Mouse (Mus musculus): ENCODE measurements at regions not wholly inside any gene's neighbourhood (a gene's known extent, or its start where the extent isn't known, plus 50 kb on each side); places are given as distances from the start of the nearest gene placed in this dataset.

DNA sequence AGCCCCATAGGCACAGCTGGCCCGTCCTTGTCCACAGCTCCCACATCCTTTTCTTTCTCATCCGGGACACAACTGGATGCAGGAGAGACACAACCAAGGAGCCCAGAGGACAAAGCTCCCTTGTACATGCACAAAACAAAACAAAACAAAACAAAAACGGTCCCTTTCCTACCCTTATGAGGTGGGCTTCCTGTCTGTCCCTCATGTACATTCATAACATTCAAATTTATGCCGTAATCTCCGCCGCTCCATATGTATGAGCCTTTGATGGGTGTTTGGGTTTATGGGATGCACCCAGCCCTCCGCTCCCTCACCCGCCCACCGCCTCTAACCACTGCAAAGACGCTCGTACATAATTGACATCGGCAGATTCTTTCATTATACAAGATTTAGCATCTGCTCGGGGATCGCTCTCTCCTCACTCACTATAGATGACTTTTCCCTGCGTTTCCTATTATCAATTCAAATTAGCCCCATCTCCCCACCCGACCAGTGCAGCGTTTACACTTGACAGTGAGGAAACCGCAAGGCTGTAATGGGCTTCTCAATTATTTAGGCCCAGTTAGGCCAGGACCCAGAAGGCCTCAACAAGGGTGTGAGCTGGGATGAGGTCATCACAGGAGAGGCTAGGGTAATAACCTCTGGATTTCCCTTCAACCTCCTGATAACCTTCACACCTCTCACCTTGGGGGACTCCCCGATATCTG is 51.5 kb upstream of the Btrc start:
- TF ChIP-seq CTCF (IDR thresholded peaks at IDR 0.05; ENCODE audit: low read depth, low read length) (no peak), POLR2A (IDR thresholded peaks at IDR 0.05; ENCODE audit: extremely low read depth, insufficient read depth, low read length) (no peak)

All from liver, adult 2 months (tissue).